Mouse (Mus musculus) A20 (cell line): Measurements from ENCODE around the gene Mgl2.
"Not testable (repeated sequence)": the region's sequence is repeated elsewhere in the genome, so short reads cannot be mapped to it uniquely, and the experiment has no call there.

Experiments
- DNase-seq: peaks from one replicate; pipeline ENCODE4 v3.0.0-alpha.2; 2011; ENCODE audit warnings: low read depth, low spot score

Gene Mgl2

DNA sequence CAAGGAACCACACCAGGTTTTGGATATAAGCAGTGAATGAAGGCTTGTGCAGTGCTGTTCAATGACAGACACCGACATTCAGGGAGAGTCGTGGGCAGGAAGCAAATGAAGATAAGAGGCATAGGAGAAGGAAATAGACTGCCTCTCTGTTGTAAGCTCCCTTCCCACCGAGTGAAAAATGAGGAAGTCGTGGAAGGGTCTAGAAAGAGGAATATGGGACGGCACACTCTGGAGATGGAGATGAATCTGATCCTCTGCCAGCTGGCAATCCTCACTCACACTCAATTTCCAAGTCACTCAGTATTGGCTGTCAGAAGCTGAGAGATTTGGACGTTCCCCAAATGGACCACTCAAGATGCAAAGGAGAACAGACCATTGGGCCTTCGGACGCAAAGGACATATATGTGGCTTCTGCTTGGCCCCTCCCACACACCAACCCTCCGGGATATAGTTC lies at the start of gene Mgl2:
Gene Mgl2 (plus strand): TSS at position 404 of the 454 bp plus-strand sequence.
- DNase-seq = no peak

DNA sequence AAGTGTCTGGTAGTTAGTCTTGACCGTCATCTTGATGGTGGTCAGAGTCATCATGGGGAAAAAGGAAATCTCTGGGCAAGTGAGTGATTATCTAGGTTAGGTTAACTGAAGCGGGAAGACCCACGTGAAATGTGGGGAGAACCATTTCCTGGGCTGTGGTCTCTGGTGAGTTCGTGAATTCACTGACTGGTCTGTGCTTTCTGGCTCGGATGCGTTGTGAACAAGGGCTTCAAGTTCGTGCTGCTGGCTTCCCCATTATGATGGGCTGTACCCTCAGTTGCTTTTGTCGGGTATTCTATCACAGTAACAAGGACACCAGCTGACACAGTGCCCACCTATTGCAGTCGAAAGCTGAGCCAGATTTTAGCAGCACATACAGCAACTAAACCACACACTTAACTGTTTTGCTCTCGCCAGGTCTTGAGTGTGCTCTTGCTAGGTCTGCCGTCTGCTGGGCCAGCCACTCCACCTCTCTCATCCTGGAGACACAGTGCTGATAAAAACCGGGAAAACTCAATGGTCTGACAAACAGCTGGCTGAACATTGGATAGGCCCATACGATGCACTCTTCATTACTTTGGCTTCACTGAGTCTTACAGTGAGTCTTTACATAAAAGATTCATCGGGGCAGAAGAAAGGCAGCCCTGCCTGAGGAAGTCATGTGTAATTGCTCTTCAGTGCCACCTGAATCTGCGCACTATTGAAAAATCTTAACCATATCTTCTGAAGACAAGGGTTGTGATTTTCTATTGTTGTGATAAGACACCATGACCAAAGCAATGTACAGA lies 49.1 kb upstream of the Mgl2 start:
- no peak for DNase-seq

DNA sequence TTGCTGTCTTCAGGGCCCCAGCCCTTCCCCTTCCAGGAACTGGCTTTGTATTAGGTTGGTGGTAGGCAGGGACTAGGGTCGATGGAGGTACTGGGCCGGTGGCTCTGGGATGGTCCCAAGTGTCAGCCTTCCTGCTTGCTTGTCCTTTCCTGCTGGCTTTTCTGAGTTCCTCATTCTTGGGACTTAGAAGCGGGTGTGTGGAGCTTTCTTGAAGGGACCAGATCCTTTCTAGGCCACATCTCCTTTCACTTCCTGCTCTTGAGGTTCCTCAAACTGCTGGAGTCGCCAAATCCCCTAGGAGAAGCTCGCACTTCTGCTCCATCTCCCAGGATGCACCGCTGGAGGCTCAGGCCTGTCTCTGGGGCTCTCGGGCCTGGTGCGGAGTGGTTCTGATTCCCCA lies 45.6 kb upstream of the Mgl2 start:
- peak; percentile 30 for DNase-seq

DNA sequence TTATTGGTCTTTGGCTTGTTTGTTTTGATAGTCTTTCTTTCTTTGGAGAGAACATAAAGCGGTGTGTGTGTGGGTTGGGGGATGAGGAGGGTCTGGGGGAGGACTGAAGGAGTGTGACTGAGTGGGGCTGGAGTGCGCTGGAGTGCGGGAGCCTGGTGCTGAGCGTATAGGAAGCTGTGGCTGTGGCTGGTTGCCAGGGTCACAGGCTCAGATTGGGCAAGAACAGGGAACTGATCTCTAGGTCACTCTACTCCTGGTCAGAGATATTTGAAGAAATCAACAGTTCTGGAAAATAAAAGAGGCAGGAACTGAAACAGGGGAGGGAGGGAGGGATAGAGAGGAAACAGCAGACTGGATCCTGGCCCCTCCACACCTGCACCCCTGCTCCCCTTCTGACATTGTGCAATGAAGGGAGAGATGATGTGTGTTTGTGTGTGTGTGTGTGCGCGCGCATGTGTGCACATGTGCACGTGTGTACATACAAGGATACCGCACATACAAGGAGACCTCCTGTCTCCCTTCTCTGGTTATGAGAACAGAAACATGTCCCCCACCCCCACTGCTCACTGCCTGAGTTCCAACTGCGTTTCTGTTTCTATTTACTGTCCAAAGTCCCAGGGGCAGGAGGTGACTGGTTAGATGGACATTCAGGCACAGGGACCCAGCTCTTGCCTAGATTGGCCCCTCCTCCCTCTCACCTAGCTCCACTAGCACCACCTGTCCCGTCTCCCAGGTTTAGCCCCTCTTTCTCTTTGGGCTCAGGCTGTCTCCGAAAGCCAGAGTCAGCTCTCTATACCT lies 37.9 kb upstream of the Mgl2 start, which contains the start of gene Asgr2:
Gene Asgr2 (plus strand): TSS at position 659 of the 798 bp plus-strand sequence.
- no peak for DNase-seq

DNA sequence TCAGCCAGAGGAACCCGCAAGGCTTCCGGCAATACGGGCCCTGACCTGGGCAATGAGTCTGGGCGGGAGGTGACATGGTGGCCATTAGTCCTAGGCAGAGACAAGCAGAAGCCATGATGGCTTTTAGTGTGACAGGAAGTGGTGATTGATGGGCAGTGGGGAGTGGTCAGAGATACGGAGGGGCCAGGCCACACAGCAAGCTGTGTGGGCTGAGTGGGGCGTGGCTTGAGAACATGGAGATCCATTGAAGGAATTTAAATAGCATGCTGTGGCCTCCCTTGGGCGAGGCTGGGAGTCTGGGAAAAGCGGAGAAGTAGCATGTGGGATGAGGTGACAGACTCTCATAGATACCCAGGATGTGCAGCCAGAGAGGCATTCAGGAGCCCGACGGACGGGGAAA lies 32.7 kb upstream of the Mgl2 start:
- no peak for DNase-seq

DNA sequence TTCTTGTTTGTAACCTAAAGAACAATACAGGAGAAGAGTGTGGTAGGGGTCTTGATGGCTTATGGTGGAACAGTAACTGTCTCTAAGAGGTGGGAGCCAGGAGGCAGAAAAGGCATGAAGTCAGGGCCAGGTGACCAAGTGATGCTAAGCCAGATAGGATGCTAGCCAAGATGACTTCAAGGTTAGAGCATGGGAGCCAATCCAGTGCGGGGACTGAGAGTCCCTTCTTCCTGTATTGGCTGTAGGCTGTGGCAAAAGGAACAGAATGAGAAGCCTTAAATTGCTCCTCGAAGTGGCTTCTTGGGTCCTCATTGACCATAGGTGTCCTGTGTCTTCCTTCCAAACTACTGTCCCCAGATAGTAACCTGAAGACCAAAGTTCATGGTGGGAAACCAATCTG lies 31.0 kb upstream of the Mgl2 start:
- no peak for DNase-seq

DNA sequence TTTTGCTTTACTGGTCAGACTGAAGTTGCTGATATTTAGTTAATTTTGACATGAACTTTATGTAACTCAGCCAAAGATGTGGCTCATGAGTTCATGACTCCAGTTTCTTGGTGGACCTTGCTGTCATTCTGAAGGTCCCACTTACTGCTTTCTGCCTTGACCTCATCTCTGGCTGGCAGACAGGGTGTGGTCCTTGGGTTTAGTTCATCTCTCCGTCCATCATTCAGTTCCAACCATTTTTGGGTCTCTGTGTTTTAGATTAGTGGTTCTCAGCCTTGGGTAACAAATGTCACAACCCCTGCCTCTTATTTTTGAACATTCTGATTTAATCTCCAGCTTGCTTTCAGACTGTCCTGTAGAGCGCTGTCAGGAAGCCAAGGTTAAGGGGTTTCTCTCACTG lies 30.3 kb upstream of the Mgl2 start:
- no peak for DNase-seq

DNA sequence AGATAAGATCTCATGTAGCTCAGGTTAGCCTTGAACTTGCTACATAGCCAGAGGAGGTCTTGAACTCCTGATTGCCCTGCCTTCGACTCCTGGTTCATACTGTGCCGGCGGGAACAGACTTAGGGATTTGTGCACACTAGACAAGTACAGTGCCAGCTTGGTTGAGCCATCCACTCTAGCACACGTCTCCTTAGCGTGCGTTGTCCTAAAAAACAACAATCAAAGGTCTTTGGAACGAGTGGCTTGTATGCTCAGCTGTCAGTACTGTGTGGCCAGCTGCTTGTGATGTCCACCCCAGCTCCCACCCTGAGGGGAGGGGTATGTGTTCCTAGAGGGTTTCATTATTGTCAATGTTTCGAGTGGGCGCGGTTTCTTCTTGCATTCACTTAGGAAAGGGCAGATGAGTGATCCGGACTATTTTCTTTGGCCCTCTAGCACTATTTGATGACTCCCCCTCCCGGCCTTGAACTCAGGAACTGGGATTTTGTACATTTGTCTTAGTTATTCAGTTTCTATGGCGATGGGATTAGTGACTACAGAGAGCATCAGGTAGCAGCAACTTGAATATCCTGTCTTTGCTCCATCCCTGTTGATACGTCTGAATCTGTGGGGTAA lies 26.3 kb upstream of the Mgl2 start:
- no peak for DNase-seq

DNA sequence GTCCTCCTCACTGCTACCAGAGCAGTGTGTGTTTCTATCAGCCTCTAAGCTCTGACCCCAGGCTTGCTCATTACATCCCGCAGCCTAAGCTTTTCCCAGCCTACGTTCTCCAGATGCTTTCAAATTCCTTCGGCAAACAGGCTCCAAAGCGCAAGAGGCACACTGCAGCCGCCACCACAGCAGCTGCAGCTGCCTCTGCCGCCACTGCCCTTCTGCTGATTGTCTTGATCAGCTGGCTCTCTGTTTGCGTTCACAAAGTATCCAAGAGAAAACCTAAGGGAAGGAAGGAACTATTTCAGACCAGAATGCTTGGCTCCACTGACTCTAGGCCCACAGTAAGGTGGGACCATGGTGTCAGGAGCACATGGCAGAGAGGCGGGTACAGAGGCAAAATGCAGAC lies 23.0 kb upstream of the Mgl2 start:
- no peak for DNase-seq

DNA sequence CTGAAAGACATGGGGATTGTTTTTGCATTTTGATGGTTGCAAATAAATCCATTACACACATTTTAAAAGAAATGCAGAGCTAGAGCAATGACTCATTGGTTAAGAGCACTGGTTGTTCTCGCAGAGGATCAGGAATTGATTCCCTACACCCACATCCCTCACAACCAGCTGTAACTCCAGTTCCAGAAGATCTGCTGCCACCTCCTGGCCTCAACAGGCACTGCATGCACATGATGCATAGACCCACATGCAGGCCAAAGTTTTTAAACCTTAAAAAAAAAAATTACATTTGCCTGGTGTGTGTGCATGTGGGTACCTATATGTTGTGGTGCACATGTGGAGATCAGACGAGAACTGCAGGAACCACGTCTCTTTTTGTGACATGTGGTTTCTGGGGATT lies 20.0 kb upstream of the Mgl2 start:
- peak; percentile 51 for DNase-seq

DNA sequence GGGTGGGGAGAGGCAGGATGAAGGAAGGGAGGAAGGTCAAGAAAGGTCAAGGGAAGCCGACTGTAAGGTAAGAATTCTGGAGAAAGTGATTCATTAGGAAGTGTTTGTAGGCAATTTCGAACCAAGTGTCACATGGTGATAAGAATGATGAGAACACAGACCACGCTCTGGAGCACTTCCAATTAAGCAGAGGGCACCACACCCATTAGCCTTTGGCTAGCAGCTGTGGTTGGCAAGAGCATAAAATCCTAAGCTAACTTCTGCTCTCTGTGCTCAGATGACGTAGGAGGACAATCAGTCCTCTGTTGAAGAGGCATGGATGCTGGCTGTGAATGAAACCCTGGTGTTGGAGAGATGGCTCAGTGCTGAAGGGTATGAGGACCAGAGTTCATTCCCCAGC lies 15.6 kb upstream of the Mgl2 start:
- DNase-seq = no peak

DNA sequence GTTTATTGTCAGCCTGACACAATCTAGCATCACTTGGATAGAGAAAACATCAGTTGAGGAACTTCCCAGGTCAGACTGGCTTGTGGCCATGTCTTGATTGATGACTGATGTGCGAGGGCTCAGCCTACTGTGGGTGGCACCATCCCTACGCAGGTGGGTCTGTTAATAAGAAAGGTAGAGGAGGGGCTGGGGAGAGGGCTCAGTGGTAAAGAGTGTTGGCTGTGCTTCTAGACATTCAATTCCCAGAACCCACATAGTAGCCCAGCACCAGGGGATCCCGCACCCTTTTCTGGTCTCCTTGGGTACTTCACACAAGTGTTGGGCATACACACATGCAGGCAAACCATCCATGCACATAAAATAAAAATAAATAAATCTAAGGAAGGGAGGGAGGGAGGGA lies 14.2 kb upstream of the Mgl2 start:
- DNase-seq = no peak

DNA sequence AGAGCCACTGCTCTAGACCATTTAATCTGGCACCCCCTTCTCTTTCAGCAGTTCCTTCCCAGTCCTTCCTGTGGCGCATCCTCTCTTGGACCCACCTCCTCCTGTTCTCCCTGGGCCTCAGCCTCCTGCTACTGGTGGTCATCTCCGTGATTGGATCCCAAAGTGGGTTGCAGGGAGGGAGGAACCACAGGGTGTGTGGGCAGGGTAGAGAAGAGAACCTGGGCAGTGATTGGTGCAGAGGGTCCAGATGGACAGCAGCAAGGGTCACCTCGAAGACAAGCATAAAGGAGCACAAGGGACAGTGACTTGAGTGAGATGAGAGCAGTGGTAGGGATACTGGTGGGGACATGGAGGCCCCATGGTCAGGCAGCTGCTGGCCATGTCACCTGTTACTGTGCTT lies 4.9 kb downstream of the Mgl2 start:
- DNase-seq = not testable (repeated sequence)

DNA sequence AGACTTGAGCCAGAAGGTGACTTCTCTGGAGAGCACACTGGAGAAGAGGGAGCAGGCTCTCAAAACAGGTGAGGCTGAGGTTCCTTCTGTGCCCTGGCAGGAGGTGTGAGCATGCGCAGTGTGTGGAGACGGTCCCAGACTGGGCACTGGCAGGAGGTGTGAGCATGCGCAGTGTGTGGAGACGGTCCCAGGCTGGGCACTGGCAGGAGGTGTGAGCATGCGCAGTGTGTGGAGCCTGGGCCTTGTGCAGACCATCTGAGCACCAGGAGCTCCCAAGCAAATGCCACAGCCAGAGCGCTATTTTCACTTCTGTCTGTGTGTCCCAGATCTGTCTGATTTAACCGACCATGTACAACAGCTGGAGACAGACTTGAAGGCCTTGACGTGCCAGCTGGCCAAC lies 5.8 kb downstream of the Mgl2 start:
- DNase-seq = not testable (repeated sequence)

DNA sequence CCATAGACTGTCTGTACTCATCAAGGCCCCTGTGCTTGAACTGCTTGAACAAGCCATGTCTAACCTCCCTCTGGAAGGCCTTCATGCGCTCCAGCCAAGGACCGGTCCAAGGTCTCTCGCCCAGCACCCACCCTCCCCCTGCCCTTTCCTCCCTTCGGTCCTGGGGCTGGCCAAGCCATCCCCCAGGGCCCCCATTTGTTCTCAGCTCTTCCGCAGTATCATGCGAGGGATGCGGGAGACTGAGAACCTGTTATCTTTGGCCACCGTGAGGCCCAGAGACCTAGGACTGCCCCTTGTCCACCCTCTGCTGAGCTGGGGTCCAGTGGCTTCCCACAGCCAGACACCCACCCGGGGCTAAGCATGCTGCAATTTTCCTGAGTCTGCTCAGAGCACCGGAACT lies 9.0 kb downstream of the Mgl2 start:
- no peak for DNase-seq

DNA sequence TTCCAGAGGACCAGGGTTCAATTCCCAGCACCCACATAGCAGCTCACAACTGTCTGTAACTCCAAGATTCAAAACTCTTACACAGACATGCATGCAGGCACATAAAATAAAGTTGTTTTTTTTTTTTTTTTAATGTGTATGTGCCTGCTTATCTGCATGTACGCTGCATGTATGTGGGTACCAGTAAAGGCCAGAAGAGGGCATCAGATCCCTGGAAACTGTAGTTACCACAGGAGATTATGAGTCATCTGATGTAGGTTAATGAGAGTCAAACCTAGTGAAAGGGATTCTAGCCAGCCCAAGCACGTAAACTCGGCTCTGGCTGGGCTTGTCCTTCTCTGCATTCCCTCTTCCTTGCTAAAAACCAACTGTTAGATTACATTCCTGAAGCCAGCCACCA lies 20.9 kb downstream of the Mgl2 start:
- DNase-seq = peak; percentile 48

DNA sequence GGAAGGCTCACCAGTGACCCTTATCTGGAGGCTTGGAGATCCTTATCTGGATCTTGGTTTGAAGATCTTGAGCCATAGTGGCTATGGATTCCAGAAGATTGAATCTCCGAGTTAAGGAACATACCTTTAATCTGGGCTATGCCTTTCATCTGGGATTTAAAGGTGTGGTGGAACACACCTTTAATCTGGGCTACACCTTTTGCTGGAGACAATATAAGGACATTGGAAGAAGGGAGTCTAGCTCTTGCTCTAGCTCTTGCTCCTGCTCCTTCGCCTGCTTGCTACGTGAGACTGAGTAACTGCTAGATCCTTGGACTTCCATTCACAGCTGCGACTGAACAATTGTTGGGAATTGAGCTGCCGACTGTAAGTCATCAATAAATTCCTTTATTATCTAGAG lies 25.8 kb downstream of the Mgl2 start, which contains the start of gene Clec10a:
Gene Clec10a (plus strand): TSS at position 301 of the 400 bp plus-strand sequence.
- not testable (repeated sequence) for DNase-seq

DNA sequence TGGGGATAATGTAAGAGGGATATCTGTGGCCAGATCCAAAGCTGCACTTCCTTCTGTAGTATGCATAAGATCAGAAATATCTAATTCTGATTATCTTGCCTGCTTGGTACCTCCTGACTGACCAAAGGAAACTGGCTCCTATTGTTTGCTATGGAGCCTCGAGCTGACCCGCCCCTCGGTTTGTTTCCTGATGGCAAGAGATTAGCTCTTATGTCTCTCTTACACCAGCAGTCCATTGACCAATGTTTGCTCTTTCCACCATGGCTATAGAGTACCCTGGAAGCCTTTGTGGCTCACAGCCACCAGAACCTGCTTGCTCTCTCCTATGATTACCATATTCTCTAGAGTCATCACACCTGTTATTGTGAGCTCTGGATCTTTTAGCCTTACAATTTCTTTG lies 32.2 kb downstream of the Mgl2 start:
- DNase-seq = no peak

DNA sequence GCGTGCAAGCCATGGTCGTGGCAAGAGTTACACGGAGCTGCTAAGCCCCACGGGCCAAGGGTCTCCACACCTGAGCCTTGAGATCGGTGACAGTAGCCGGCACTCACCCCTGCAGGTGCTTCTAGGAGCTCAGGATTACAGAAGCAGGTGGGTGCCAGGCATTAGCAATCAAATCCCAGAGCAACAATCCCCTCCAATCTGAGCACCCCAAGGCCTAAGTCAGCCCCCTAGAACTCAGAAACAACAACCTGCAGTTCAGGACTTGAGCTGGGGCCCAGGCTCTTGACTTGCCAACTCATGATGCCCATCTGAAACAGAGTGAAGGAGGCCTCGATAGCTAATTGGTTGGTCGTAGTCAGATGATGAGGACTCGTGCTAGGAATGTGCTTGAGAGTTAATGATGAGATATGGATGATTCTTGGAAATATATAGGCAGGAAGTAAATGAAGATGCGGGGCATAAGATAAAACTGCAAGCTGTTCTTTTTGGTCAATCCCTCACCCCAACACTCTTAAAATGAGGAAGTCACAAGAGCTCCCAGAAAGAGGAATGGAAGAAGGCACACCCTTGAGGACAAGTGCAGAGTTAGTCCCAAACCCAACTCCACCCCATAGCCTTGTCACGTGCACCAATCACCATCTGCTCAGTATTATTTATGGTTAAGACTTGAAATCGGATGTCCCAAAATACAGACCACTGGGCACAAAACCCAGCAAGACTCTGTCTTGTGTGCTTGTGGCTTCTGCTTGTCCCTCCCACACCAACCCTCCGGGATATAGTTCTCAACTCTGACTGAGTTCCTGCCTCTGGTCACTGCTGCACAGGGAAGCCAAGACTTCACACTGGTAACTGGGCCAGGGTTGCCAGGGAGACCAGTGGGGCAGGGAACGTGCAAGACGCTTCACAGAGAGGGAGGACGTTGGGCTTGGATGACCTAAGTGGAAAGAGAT lies 36.1 kb downstream of the Mgl2 start:
- no peak for DNase-seq

DNA sequence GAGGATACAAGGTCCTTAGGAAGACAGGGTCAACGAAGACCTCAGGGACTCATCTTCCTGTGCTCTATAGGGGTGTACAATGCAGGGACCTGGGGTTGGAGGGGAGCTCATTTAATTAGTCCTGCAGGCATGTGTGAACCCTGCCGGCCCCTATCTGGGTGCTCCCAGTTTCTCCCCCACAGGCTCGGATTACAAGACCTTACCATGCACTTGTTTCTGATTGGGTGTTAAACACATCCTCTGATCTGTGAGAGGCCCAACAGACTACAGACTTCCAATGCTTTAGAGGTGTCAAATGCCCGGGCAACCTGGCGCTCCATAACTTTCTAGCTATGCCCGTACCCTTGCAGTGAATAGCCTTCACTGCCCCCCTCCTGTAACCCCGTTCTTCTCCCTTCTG lies 38.0 kb downstream of the Mgl2 start:
- DNase-seq = no peak

DNA sequence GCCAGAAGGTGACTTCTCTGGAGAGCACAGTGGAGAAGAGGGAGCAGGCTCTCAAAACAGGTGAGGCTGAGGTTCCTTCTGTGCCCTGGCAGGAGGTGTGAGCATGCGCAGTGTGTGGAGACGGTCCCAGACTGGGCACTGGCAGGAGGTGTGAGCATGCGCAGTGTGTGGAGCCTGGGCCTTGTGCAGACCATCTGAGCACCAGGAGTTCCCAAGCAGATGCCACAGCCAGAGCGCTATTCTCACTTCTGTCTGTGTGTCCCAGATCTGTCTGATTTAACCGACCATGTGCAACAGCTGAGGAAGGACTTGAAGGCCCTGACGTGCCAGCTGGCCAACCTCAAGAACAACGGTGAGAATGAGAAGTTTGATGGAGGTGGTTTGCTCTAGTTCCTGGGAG lies 39.3 kb downstream of the Mgl2 start:
- DNase-seq = not testable (repeated sequence)
